In the genomic region with DNA sequence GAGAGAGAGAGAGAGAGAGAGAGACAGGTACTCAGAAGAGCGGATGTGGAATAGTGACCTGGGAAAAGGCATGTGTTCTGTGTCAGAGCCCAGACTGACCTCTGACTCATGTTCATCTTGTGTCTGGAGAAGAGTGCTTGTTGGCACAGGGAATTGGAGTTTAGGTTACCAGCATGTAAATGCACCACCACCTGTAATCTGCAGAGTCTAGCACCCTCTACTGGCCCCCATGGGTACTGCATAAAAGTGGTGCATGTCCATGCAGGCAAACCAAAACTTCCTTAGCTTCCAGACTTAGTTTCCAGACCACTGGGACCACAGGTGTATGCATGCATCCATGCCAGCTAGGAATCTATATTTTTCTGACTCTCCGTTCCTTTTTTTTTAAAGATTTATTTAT, we compare ENCODE assay signal across 8 mouse cellular contexts. TPM values are rescaled to one million over a fixed set of nuclear protein-coding genes. Genes with fewer than 3 reads are reported as not detected.
A peak's percentile ranks its signal among the peaks of the same experiment; 100 is the strongest.
DNase-seq lines count a peak whose midpoint lies in the region; ATAC-seq and TF ChIP-seq lines count a peak whose summit lies in the region.

No protein-coding gene starts in this region.

- no peaks in the 10 kb centered on the region for H3K9me3 ChIP-seq in G1E (replicated peaks)
- no peaks in the 10 kb centered on the region for H3K9me3 ChIP-seq in lung, embryonic 16.5 days (ENCODE audit: control insufficient read depth, low read length)

- no peak overlapping the region for H3K27ac ChIP-seq in bone marrow macrophage, adult 2 months (ENCODE audit: insufficient read depth, low read depth, low read length)
- H3K27ac ChIP-seq in lung, embryonic 16.5 days (ENCODE audit: low read length), result no peak overlapping the region

- DNase-seq in G1E (ENCODE audit: low spot score), result peak; percentile 43
- peak; percentile 71 for DNase-seq in fibroblast of lung, adult 2 months (ENCODE audit: low read depth)
- peak; percentile 29 for DNase-seq in heart, postnatal 25 days (ENCODE audit: low spot score)
- peak; percentile 57 for DNase-seq in layer of hippocampus, adult 9-10 months (ENCODE audit: low spot score)
- peak; percentile 63 to 76 for DNase-seq in right cerebral cortex, postnatal 10 days (ENCODE audit: low spot score in 2 of 2)
- peak; percentile 43 for DNase-seq in urinary bladder, adult 2 months (ENCODE audit: low spot score)

- H3K27me3 ChIP-seq in G1E (ENCODE audit: insufficient read depth, low read length), result peaks cover 3% of the 10 kb centered on the region; the same call in 1 of the 2 replicates
- H3K27me3 ChIP-seq in lung, embryonic 16.5 days (ENCODE audit: control insufficient read depth, insufficient read depth, low read depth, low read length), result no peaks in the 10 kb centered on the region

- H3K4me1 ChIP-seq in G1E (ENCODE audit: insufficient read depth, low read depth, low read length), result peaks cover 31% of the 10 kb centered on the region
- no peaks in the 10 kb centered on the region for H3K4me1 ChIP-seq in bone marrow macrophage, adult 2 months (ENCODE audit: control insufficient read depth, insufficient read depth, low read length)
- H3K4me1 ChIP-seq in lung, embryonic 16.5 days (replicated peaks; ENCODE audit: control insufficient read depth, insufficient read depth, low read length), result no peaks in the 10 kb centered on the region

- no peak for TF ChIP-seq POLR2A in bone marrow macrophage, adult 2 months (IDR thresholded peaks at IDR 0.05; ENCODE audit: borderline replicate concordance, low read depth, low read length)

- no peak overlapping the region for H3K4me3 ChIP-seq in G1E (ENCODE audit: low read depth, low read length)
- no peak overlapping the region for H3K4me3 ChIP-seq in bone marrow macrophage, adult 2 months (ENCODE audit: insufficient read depth, low read length)
- no peak overlapping the region for H3K4me3 ChIP-seq in lung, embryonic 16.5 days (ENCODE audit: low read length)

- 38% methylated on average over 2 of the region's 2 CpGs for WGBS in lung, embryonic 16.5 days

- no peak overlapping the region for H3K9ac ChIP-seq in lung, embryonic 16.5 days (ENCODE audit: low read length)

- TF ChIP-seq CTCF in G1E (IDR thresholded peaks at IDR 0.05; ENCODE audit: low read depth, low read length), result peak; percentile 95
- TF ChIP-seq CTCF in bone marrow macrophage, adult 2 months (IDR thresholded peaks at IDR 0.05; ENCODE audit: low read depth, low read length), result peak; percentile 71

- no peaks in the 10 kb centered on the region for H3K36me3 ChIP-seq in G1E (replicated peaks)
- H3K36me3 ChIP-seq in lung, embryonic 16.5 days (ENCODE audit: control insufficient read depth, insufficient read depth, low read length), result no peaks in the 10 kb centered on the region

- intact Hi-C loops in heart, postnatal 25 days (cut with DNase I), result loop anchor here (2.0 to 5.0 kb wide), 2 partner anchors 37 to 229 kb away; no protein-coding TSS in a partner anchor

- no peak overlapping the region for H3K4me2 ChIP-seq in lung, embryonic 16.5 days (ENCODE audit: low read depth, low read length)

- ATAC-seq in G1E (ENCODE audit: extremely low read depth, insufficient number of reproducible peaks, low FRiP score, poor library complexity, severe bottlenecking), result peak; percentile 34; the same call in 1 of the 2 replicates
- peak; percentile 41 for ATAC-seq in lung, embryonic 16.5 days (ENCODE audit: low read depth)

RNA-seq across cellular contexts. Expression of a gene that starts 5.9 kb away (rescaled TPM):
- 28.1 and 32.1 TPM in 2 replicates for total RNA-seq in G1E (2014; fragmentation: Nextera tagmentation)
- total RNA-seq in G1E (2017), result 7.1 and 8.3 TPM in 2 replicates
- 9.3 and 11.3 TPM in 2 replicates for polyA plus RNA-seq in G1E (2012)
- 39.4 and 39.8 TPM in 2 replicates for polyA plus RNA-seq in bone marrow macrophage, adult 2 months (2012; ENCODE audit: insufficient read depth, insufficient read length, missing spikeins)
- total RNA-seq in heart, postnatal 25 days (2021), result 10 to 100 TPM; 82.2 to 88.4 TPM
- polyA plus RNA-seq in lung, embryonic 16.5 days (2015; fragmentation: Nextera tagmentation; extraction: Ambion mirVana), result 37.4 and 40.7 TPM in 2 replicates
- polyA plus RNA-seq in urinary bladder, adult 2 months (2012; rRNA removed), result 88.2 and 97.5 TPM in 2 replicates

RNA-seq across cellular contexts. Expression of a gene that starts 8.3 kb away (rescaled TPM):
- 10.7 and 15.0 TPM in 2 replicates for total RNA-seq in G1E (2014; fragmentation: Nextera tagmentation)
- total RNA-seq in G1E (2017), result 4.0 and 5.3 TPM in 2 replicates
- 11.1 and 14.6 TPM in 2 replicates for polyA plus RNA-seq in G1E (2012)
- not detected in 2 replicates for polyA plus RNA-seq in bone marrow macrophage, adult 2 months (2012; ENCODE audit: insufficient read depth, insufficient read length, missing spikeins)
- 1 to 10 TPM in 1 of 2 experiments, under 1 TPM in 1; 0.94 to 1.1 TPM for total RNA-seq in heart, postnatal 25 days (2021)
- polyA plus RNA-seq in lung, embryonic 16.5 days (2015; fragmentation: Nextera tagmentation; extraction: Ambion mirVana), result 1.6 and 1.7 TPM in 2 replicates
- polyA plus RNA-seq in urinary bladder, adult 2 months (2012; rRNA removed), result 1.5 TPM in 2 replicates

RNA-seq across cellular contexts. Expression of a gene that starts 25.6 kb away (rescaled TPM):
- 11.5 and 13.9 TPM in 2 replicates for total RNA-seq in G1E (2014; fragmentation: Nextera tagmentation)
- 18.8 and 23.3 TPM in 2 replicates for total RNA-seq in G1E (2017)
- polyA plus RNA-seq in G1E (2012), result 3.2 and 4.4 TPM in 2 replicates
- 5.3 and 6.1 TPM in 2 replicates for polyA plus RNA-seq in bone marrow macrophage, adult 2 months (2012; ENCODE audit: insufficient read depth, insufficient read length, missing spikeins)
- 10 to 100 TPM; 42.8 to 45.5 TPM for total RNA-seq in heart, postnatal 25 days (2021)
- polyA plus RNA-seq in lung, embryonic 16.5 days (2015; fragmentation: Nextera tagmentation; extraction: Ambion mirVana), result 24.1 and 24.5 TPM in 2 replicates
- polyA plus RNA-seq in urinary bladder, adult 2 months (2012; rRNA removed), result 12.1 and 14.4 TPM in 2 replicates

RNA-seq across cellular contexts. Expression of a gene that starts 39.7 kb away (rescaled TPM):
- not detected in 2 replicates for total RNA-seq in G1E (2014; fragmentation: Nextera tagmentation)
- total RNA-seq in G1E (2017), result 0.05 TPM in 1 of 2 replicates, not detected in the other
- 0.02 TPM in 1 of 2 replicates, not detected in the other for polyA plus RNA-seq in G1E (2012)
- not detected in 2 replicates for polyA plus RNA-seq in bone marrow macrophage, adult 2 months (2012; ENCODE audit: insufficient read depth, insufficient read length, missing spikeins)
- total RNA-seq in heart, postnatal 25 days (2021), result not detected
- polyA plus RNA-seq in lung, embryonic 16.5 days (2015; fragmentation: Nextera tagmentation; extraction: Ambion mirVana), result not detected in 2 replicates
- polyA plus RNA-seq in urinary bladder, adult 2 months (2012; rRNA removed), result not detected in 2 replicates

RNA-seq across cellular contexts. Expression of a gene that starts 45.9 kb away (rescaled TPM):
- total RNA-seq in G1E (2014; fragmentation: Nextera tagmentation), result 28.1 and 32.6 TPM in 2 replicates
- total RNA-seq in G1E (2017), result 43.8 and 61.4 TPM in 2 replicates
- 44.2 and 46.7 TPM in 2 replicates for polyA plus RNA-seq in G1E (2012)
- 6.4 and 10.7 TPM in 2 replicates for polyA plus RNA-seq in bone marrow macrophage, adult 2 months (2012; ENCODE audit: insufficient read depth, insufficient read length, missing spikeins)
- 1 to 10 TPM; 7.7 to 8.8 TPM for total RNA-seq in heart, postnatal 25 days (2021)
- 52.1 and 58.4 TPM in 2 replicates for polyA plus RNA-seq in lung, embryonic 16.5 days (2015; fragmentation: Nextera tagmentation; extraction: Ambion mirVana)
- 6.4 and 6.7 TPM in 2 replicates for polyA plus RNA-seq in urinary bladder, adult 2 months (2012; rRNA removed)
